In the genomic region with DNA sequence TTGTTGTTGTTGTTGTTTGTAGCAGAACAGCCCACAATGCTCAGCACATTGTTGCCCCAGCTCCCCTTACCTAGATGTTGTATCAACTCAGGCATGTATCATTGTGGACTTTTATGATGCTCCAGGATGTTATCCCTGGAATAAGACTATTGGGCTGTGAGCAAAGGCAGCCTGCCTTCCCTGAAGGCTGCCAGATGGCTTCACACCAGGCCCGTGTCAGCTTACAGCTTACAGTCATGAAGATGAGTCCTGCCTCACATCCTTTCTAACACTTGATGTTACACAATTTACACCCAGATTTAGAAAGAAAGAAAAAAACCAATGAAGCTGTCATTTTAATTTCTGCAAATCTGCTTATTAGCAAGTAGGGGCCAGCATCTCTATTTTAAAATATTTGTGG, we compare ENCODE assay signal across 14 mouse cellular contexts.
DNase-seq lines count a peak whose midpoint lies in the region; ATAC-seq and TF ChIP-seq lines count a peak whose summit lies in the region.
"Had no signal": no experiment of that assay in that cellular context is flagged by ENCODE, and none has a peak within 500 bp of the region (broad histone marks: within the 10 kb centered on the region; RNA-seq: fewer than 3 reads in every experiment).

No protein-coding gene starts in this region.

- H3K4me2 ChIP-seq in forebrain, postnatal 0 days (ENCODE audit: low read depth), result no peak overlapping the region
- no peak overlapping the region for H3K4me2 ChIP-seq in forebrain, embryonic 12.5 days
- H3K4me2 ChIP-seq: stomach, embryonic 15.5 days had no signal

- peak; percentile 28 for DNase-seq in forebrain, postnatal 0 days
- peak; percentile 61 for DNase-seq in Muller cell, postnatal 12 days (ENCODE audit: inconsistent ontology term)
- peak; percentile 51 to 74 for DNase-seq in cerebellum, postnatal 25 days
- DNase-seq in left cerebral cortex, postnatal 10 days (ENCODE audit: extremely low spot score in 1 of 2, low spot score in 2 of 2), result peak; percentile 17 to 37
- no peak for DNase-seq in MN1 (ENCODE audit: low spot score)
- no peak for DNase-seq in thymus, adult 2 months
- no peak for DNase-seq in kidney, postnatal 36 days
- DNase-seq: B cell, adult 2 months had no signal

- no peak for TF ChIP-seq POLR2A in thymus, adult 2 months (IDR thresholded peaks at IDR 0.05; ENCODE audit: control insufficient read depth, extremely low read depth, insufficient read depth, low read length, poor library complexity)

- no peak overlapping the region for H3K27ac ChIP-seq in forebrain, postnatal 0 days (ENCODE audit: low read depth, low read length)
- H3K27ac ChIP-seq in forebrain, embryonic 12.5 days, result no peak overlapping the region
- no peak overlapping the region for H3K27ac ChIP-seq in thymus, adult 2 months (ENCODE audit: control insufficient read depth, insufficient read depth, low read length)
- H3K27ac ChIP-seq: heart, embryonic 10.5 days; stomach, embryonic 15.5 days had no signal

- H3K36me3 ChIP-seq in forebrain, postnatal 0 days (ENCODE audit: insufficient read depth), result no peaks in the 10 kb centered on the region
- no peaks in the 10 kb centered on the region for H3K36me3 ChIP-seq in forebrain, embryonic 12.5 days (replicated peaks)
- no peaks in the 10 kb centered on the region for H3K36me3 ChIP-seq in thymus, adult 2 months (ENCODE audit: control insufficient read depth, insufficient read depth, low read length)
- H3K36me3 ChIP-seq: heart, embryonic 10.5 days; stomach, embryonic 15.5 days had no signal

- ATAC-seq in forebrain, postnatal 0 days, result no peak
- no peak for ATAC-seq in forebrain, embryonic 12.5 days (ENCODE audit: low FRiP score)
- ATAC-seq: inflammation-experienced regulatory T-cells, adult 6 months; lung, postnatal 0 days had no signal

- intact Hi-C loops in left cerebral cortex, postnatal 10 days (cut with DNase I), result no loop called here

- H3K27me3 ChIP-seq in forebrain, postnatal 0 days (ENCODE audit: insufficient read depth, low read length), result no peaks in the 10 kb centered on the region
- no peaks in the 10 kb centered on the region for H3K27me3 ChIP-seq in forebrain, embryonic 12.5 days
- no peaks in the 10 kb centered on the region for H3K27me3 ChIP-seq in thymus, adult 2 months (ENCODE audit: control insufficient read depth, insufficient read depth, low read length)
- H3K27me3 ChIP-seq: stomach, embryonic 15.5 days had no signal

- no peak for TF ChIP-seq CTCF in forebrain, postnatal 0 days (IDR thresholded peaks at IDR 0.05; ENCODE audit: low read depth)
- no peak for TF ChIP-seq CTCF in thymus, adult 2 months (IDR thresholded peaks at IDR 0.05; ENCODE audit: borderline replicate concordance, control insufficient read depth, extremely low read depth, insufficient read depth, low read length, poor library complexity)

- no peaks in the 10 kb centered on the region for H3K9me3 ChIP-seq in forebrain, postnatal 0 days (ENCODE audit: low read length)
- no peaks in the 10 kb centered on the region for H3K9me3 ChIP-seq in forebrain, embryonic 12.5 days
- H3K9me3 ChIP-seq: heart, embryonic 10.5 days; stomach, embryonic 15.5 days had no signal

- no peaks in the 10 kb centered on the region for H3K4me1 ChIP-seq in forebrain, postnatal 0 days (ENCODE audit: insufficient read depth)
- H3K4me1 ChIP-seq in forebrain, embryonic 12.5 days, result no peaks in the 10 kb centered on the region
- no peaks in the 10 kb centered on the region for H3K4me1 ChIP-seq in thymus, adult 2 months (replicated peaks; ENCODE audit: control insufficient read depth, insufficient read depth, low read length)
- H3K4me1 ChIP-seq: heart, embryonic 10.5 days; stomach, embryonic 15.5 days had no signal

- no peak overlapping the region for H3K4me3 ChIP-seq in forebrain, postnatal 0 days (ENCODE audit: low read depth, low read length)
- H3K4me3 ChIP-seq in forebrain, embryonic 12.5 days (replicated peaks), result no peak overlapping the region
- H3K4me3 ChIP-seq in thymus, adult 2 months (ENCODE audit: control insufficient read depth, insufficient read depth, low read length), result no peak overlapping the region
- H3K4me3 ChIP-seq: erythroblast, embryonic 14.5 days; heart, embryonic 10.5 days; stomach, embryonic 15.5 days had no signal

- 58% methylated on average over 1 of the region's 1 CpGs for WGBS in forebrain, postnatal 0 days
- WGBS in forebrain, embryonic 12.5 days, result 60% methylated on average over 1 of the region's 1 CpGs
- WGBS in thymus, adult 2 months, result 85% methylated on average over 1 of the region's 1 CpGs

- H3K9ac ChIP-seq in forebrain, postnatal 0 days, result no peak overlapping the region
- no peak overlapping the region for H3K9ac ChIP-seq in forebrain, embryonic 12.5 days
- H3K9ac ChIP-seq: stomach, embryonic 15.5 days had no signal

Comparison
In these comparisons a context has a peak if more than half of its experiments do, and no peak if none do; other contexts are left out.
1. DNase-seq: peak in forebrain, postnatal 0 days (single experiment), Muller cell, postnatal 12 days (single experiment), cerebellum, postnatal 25 days (2 of 2) and left cerebral cortex, postnatal 10 days (2 of 2); none in MN1 (single experiment), thymus, adult 2 months (single experiment) and kidney, postnatal 36 days (0 of 2).